Mouse (Mus musculus): ENCODE results near the gene Ptpn11. TPM values are rescaled to one million over a fixed set of nuclear protein-coding genes. Genes with fewer than 3 reads are reported as not detected.

Gene Ptpn11
- polyA plus RNA-seq, 1 experiment from 2014 or later: 32.1 TPM

GRCm38 (mm10) chr5:121184375-121184774 is 6.8 kb downstream of the Ptpn11 start:
- Histone ChIP-seq H3K9ac (ENCODE audit: low read length) (no peak overlapping the region), H3K9me3 (replicated peaks; ENCODE audit: control insufficient read depth, low read length) (no peaks in the 10 kb centered on the region), H3K36me3 (ENCODE audit: control insufficient read depth, insufficient read depth, low read length) (no peaks in the 10 kb centered on the region), H3K27me3 (replicated peaks; ENCODE audit: control insufficient read depth, insufficient read depth, low read length) (no peaks in the 10 kb centered on the region), H3K4me2 (ENCODE audit: low read length) (no peak overlapping the region), H3K4me3 (ENCODE audit: low read depth, low read length) (no peak overlapping the region), H3K27ac (ENCODE audit: low read depth, low read length) (no peak overlapping the region), H3K4me1 (ENCODE audit: control insufficient read depth, insufficient read depth, low read length) (peaks cover 13% of the 10 kb centered on the region)
- ATAC-seq: no peak
- DNase-seq (ENCODE audit: low spot score): no peak
- 87% methylated on average over 2 of the region's 2 CpGs for WGBS

GRCm38 (mm10) chr5:121183269-121183668 is 7.9 kb downstream of the Ptpn11 start:
- Histone ChIP-seq H3K27ac (ENCODE audit: low read depth, low read length) (no peak overlapping the region), H3K9ac (ENCODE audit: low read length) (no peak overlapping the region), H3K36me3 (ENCODE audit: control insufficient read depth, insufficient read depth, low read length) (no peaks in the 10 kb centered on the region), H3K4me1 (ENCODE audit: control insufficient read depth, insufficient read depth, low read length) (peaks cover 13% of the 10 kb centered on the region), H3K27me3 (replicated peaks; ENCODE audit: control insufficient read depth, insufficient read depth, low read length) (no peaks in the 10 kb centered on the region), H3K4me3 (ENCODE audit: low read depth, low read length) (no peak overlapping the region), H3K4me2 (ENCODE audit: low read length) (no peak overlapping the region), H3K9me3 (replicated peaks; ENCODE audit: control insufficient read depth, low read length) (no peaks in the 10 kb centered on the region)
- 65% methylated on average over 9 of the region's 9 CpGs for WGBS
- ATAC-seq (no peak), DNase-seq (ENCODE audit: low spot score) (no peak)

- H3K9ac ChIP-seq (ENCODE audit: low read length): no peak overlapping the region
- peak overlapping the region; percentile 59 for H3K27ac ChIP-seq (ENCODE audit: low read depth, low read length)
- peak; percentile 53 for DNase-seq (ENCODE audit: low spot score)
- H3K4me1 ChIP-seq (ENCODE audit: control insufficient read depth, insufficient read depth, low read length): peaks cover 9% of the 10 kb centered on the region
- H3K4me2 ChIP-seq (ENCODE audit: low read length): no peak overlapping the region
- peak; percentile 68; the same call in 1 of the 2 replicates for ATAC-seq
- no peak overlapping the region for H3K4me3 ChIP-seq (ENCODE audit: low read depth, low read length)
- H3K9me3 ChIP-seq (replicated peaks; ENCODE audit: control insufficient read depth, low read length): no peaks in the 10 kb centered on the region
- H3K27me3 ChIP-seq (replicated peaks; ENCODE audit: control insufficient read depth, insufficient read depth, low read length): no peaks in the 10 kb centered on the region
- 63% methylated on average over 9 of the region's 9 CpGs for WGBS
- H3K36me3 ChIP-seq (ENCODE audit: control insufficient read depth, insufficient read depth, low read length): 0 out of 2 replicates have a peak, but pooled peaks cover 4% of the 10 kb centered on the region
These were observed 11.9 kb downstream of the Ptpn11 start for GRCm38 (mm10) chr5:121179077-121179857.

- Histone ChIP-seq H3K4me1 (ENCODE audit: control insufficient read depth, insufficient read depth, low read length) (no peaks in the 10 kb centered on the region), H3K4me3 (ENCODE audit: low read depth, low read length) (no peak overlapping the region), H3K9me3 (replicated peaks; ENCODE audit: control insufficient read depth, low read length) (no peaks in the 10 kb centered on the region), H3K27me3 (replicated peaks; ENCODE audit: control insufficient read depth, insufficient read depth, low read length) (no peaks in the 10 kb centered on the region), H3K9ac (ENCODE audit: low read length) (no peak overlapping the region), H3K4me2 (ENCODE audit: low read length) (no peak overlapping the region), H3K27ac (ENCODE audit: low read depth, low read length) (no peak overlapping the region), H3K36me3 (ENCODE audit: control insufficient read depth, insufficient read depth, low read length) (peaks cover 26% of the 10 kb centered on the region; the same call in 1 of the 2 replicates)
- ATAC-seq: no peak
- peak; percentile 51 for DNase-seq (ENCODE audit: low spot score)
- WGBS: 93% methylated on average over 4 of the region's 4 CpGs
These were observed 18.4 kb downstream of the Ptpn11 start for GRCm38 (mm10) chr5:121172835-121173234.

GRCm38 (mm10) chr5:121169588-121169987 is 21.6 kb downstream of the Ptpn11 start:
- no peaks in the 10 kb centered on the region for H3K4me1 ChIP-seq (ENCODE audit: control insufficient read depth, insufficient read depth, low read length)
- no peak overlapping the region for H3K27ac ChIP-seq (ENCODE audit: low read depth, low read length)
- no peaks in the 10 kb centered on the region for H3K27me3 ChIP-seq (replicated peaks; ENCODE audit: control insufficient read depth, insufficient read depth, low read length)
- no peak overlapping the region for H3K9ac ChIP-seq (ENCODE audit: low read length)
- H3K4me2 ChIP-seq (ENCODE audit: low read length): no peak overlapping the region
- no peak for ATAC-seq
- WGBS: 94% methylated on average over 2 of the region's 2 CpGs
- no peaks in the 10 kb centered on the region for H3K9me3 ChIP-seq (replicated peaks; ENCODE audit: control insufficient read depth, low read length)
- DNase-seq (ENCODE audit: low spot score): no peak
- H3K4me3 ChIP-seq (ENCODE audit: low read depth, low read length): no peak overlapping the region
- peaks cover 51% of the 10 kb centered on the region for H3K36me3 ChIP-seq (ENCODE audit: control insufficient read depth, insufficient read depth, low read length)

GRCm38 (mm10) chr5:121166884-121167283 is 24.3 kb downstream of the Ptpn11 start:
- 94% methylated on average over 6 of the region's 6 CpGs for WGBS
- no peak for DNase-seq (ENCODE audit: low spot score)

GRCm38 (mm10) chr5:121162923-121163322 is 28.3 kb downstream of the Ptpn11 start:
- H3K4me1 ChIP-seq (ENCODE audit: control insufficient read depth, insufficient read depth, low read length): no peaks in the 10 kb centered on the region
- no peak overlapping the region for H3K9ac ChIP-seq (ENCODE audit: low read length)
- no peak overlapping the region for H3K27ac ChIP-seq (ENCODE audit: low read depth, low read length)
- WGBS: 92% methylated on average over 7 of the region's 7 CpGs
- no peak overlapping the region for H3K4me3 ChIP-seq (ENCODE audit: low read depth, low read length)
- no peak for DNase-seq (ENCODE audit: low spot score)
- H3K36me3 ChIP-seq (ENCODE audit: control insufficient read depth, insufficient read depth, low read length): peaks cover 83% of the 10 kb centered on the region
- H3K27me3 ChIP-seq (replicated peaks; ENCODE audit: control insufficient read depth, insufficient read depth, low read length): no peaks in the 10 kb centered on the region
- no peaks in the 10 kb centered on the region for H3K9me3 ChIP-seq (replicated peaks; ENCODE audit: control insufficient read depth, low read length)
- no peak overlapping the region for H3K4me2 ChIP-seq (ENCODE audit: low read length)
- no peak for ATAC-seq

More at GRCm38 (mm10) chr5:121166884-121167283, 24.3 kb downstream of the Ptpn11 start:
- Histone ChIP-seq H3K4me3 (ENCODE audit: low read depth, low read length) (no peak overlapping the region), H3K4me1 (ENCODE audit: control insufficient read depth, insufficient read depth, low read length) (no peaks in the 10 kb centered on the region), H3K9ac (ENCODE audit: low read length) (no peak overlapping the region), H3K9me3 (replicated peaks; ENCODE audit: control insufficient read depth, low read length) (no peaks in the 10 kb centered on the region), H3K36me3 (ENCODE audit: control insufficient read depth, insufficient read depth, low read length) (peaks cover 71% of the 10 kb centered on the region), H3K27ac (ENCODE audit: low read depth, low read length) (no peak overlapping the region), H3K4me2 (ENCODE audit: low read length) (no peak overlapping the region), H3K27me3 (replicated peaks; ENCODE audit: control insufficient read depth, insufficient read depth, low read length) (no peaks in the 10 kb centered on the region)
- no peak for ATAC-seq

GRCm38 (mm10) chr5:121162285-121162684 is 28.9 kb downstream of the Ptpn11 start:
- H3K36me3 ChIP-seq (ENCODE audit: control insufficient read depth, insufficient read depth, low read length): peaks cover 86% of the 10 kb centered on the region
- no peak for ATAC-seq
- no peak overlapping the region for H3K4me2 ChIP-seq (ENCODE audit: low read length)
- H3K9ac ChIP-seq (ENCODE audit: low read length): no peak overlapping the region
- H3K27me3 ChIP-seq (replicated peaks; ENCODE audit: control insufficient read depth, insufficient read depth, low read length): no peaks in the 10 kb centered on the region
- 70% methylated on average over 5 of the region's 5 CpGs for WGBS
- H3K4me3 ChIP-seq (ENCODE audit: low read depth, low read length): no peak overlapping the region
- no peaks in the 10 kb centered on the region for H3K4me1 ChIP-seq (ENCODE audit: control insufficient read depth, insufficient read depth, low read length)
- DNase-seq (ENCODE audit: low spot score): peak; percentile 11
- no peak overlapping the region for H3K27ac ChIP-seq (ENCODE audit: low read depth, low read length)
- no peaks in the 10 kb centered on the region for H3K9me3 ChIP-seq (replicated peaks; ENCODE audit: control insufficient read depth, low read length)

- peaks cover 79% of the 10 kb centered on the region for H3K36me3 ChIP-seq (ENCODE audit: control insufficient read depth, insufficient read depth, low read length)
- no peak for DNase-seq (ENCODE audit: low spot score)
- 96% methylated on average over 7 of the region's 7 CpGs for WGBS
These were observed 32.2 kb downstream of the Ptpn11 start for GRCm38 (mm10) chr5:121158966-121159365.

More at GRCm38 (mm10) chr5:121158966-121159365, 32.2 kb downstream of the Ptpn11 start:
- Histone ChIP-seq H3K27me3 (replicated peaks; ENCODE audit: control insufficient read depth, insufficient read depth, low read length) (no peaks in the 10 kb centered on the region), H3K9ac (ENCODE audit: low read length) (no peak overlapping the region), H3K4me3 (ENCODE audit: low read depth, low read length) (no peak overlapping the region), H3K9me3 (replicated peaks; ENCODE audit: control insufficient read depth, low read length) (no peaks in the 10 kb centered on the region), H3K4me1 (ENCODE audit: control insufficient read depth, insufficient read depth, low read length) (no peaks in the 10 kb centered on the region), H3K4me2 (ENCODE audit: low read length) (no peak overlapping the region), H3K27ac (ENCODE audit: low read depth, low read length) (no peak overlapping the region)
- no peak for ATAC-seq
